Mouse (Mus musculus) brain, embryonic 14.5 days (tissue): ENCODE data around the gene Tyk2.

Experiments used
- CTCF ChIP-seq: fragments of 200-500 bp; IDR thresholded peaks from 2 replicates; pipeline ENCODE4 v1.5.1; 2012; ENCODE audit warnings: inconsistent platforms, mild to moderate bottlenecking, moderate library complexity, borderline replicate concordance; ENCODE audit not compliant: insufficient read depth, insufficient read length; ENCODE audit errors: extremely low read depth
- POLR2A ChIP-seq: fragments of 200-500 bp; IDR thresholded peaks from 2 replicates; pipeline ENCODE4 v1.6.1; 2012; ENCODE audit warnings: mild to moderate bottlenecking, inconsistent platforms, borderline replicate concordance; ENCODE audit not compliant: poor library complexity, insufficient read depth, insufficient read length, severe bottlenecking; ENCODE audit errors: extremely low read depth

DNA sequence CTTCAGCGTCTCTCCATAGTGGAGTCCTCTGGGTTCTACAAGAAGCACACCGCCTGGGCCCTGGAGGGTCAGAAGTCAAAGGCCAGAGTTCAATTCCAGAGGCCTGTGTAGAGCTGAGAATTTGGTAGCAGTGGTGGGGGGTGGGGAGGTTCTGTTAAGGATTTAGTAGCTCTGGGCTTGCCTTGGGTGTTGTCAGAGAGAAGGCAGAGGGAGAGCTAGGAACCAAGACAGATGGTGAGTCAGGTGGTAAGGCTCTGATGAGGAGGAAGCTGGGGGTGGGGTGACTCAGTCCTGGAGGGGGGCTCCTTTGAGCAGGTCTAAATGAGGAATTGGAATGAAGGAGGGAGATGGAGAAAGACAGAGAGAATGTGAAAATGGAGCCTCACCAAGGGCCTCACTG lies 68.1 kb downstream of the Tyk2 start:
- no peak for TF ChIP-seq CTCF
- no peak for TF ChIP-seq POLR2A
